Mouse (Mus musculus): ENCODE measurements around the gene Arl4a.

The Arl4a gene

DNA sequence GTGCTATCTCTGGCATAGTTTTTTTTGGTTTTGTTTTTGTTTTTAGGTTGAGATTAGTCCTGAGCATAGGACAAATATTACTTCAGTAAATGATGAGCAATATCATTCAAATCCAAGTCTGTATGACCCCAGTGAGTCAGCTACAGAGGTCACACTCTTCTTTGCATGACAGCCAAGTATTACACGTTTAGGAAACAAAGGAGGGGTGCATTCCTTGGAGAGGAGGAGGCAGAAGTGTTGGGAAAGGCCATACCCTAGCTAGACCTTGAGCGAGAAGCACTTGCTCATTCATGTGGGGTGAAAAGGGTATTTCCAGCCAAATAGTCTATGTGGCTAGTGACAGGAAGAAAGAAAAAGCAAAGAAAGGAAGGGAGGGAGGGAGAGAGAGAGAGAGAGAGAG lies 28.0 kb downstream of the Arl4a start:
- DNase-seq (ENCODE audit: low read depth, low spot score): no peak

DNA sequence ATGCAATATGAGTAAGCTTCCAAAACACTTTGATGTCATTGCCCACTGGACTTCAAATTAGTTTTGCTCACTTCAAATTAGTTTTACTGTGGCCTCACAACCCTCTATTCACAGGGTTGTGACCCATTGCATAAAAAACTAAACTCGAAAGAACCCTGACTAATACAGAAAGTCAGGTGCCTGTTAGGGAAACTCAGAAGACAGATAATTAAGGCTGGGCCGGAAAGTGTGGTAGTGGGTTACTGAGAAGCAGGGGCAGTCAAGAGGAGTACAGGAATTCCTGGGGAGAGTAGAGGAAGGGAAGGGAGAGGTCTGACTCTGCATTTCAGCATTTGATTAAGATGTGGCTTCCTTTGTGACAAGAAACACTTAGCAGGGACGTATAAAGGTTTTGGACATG lies 29.4 kb downstream of the Arl4a start:
- peak; percentile 27 for DNase-seq (ENCODE audit: low read depth, low spot score)

DNA sequence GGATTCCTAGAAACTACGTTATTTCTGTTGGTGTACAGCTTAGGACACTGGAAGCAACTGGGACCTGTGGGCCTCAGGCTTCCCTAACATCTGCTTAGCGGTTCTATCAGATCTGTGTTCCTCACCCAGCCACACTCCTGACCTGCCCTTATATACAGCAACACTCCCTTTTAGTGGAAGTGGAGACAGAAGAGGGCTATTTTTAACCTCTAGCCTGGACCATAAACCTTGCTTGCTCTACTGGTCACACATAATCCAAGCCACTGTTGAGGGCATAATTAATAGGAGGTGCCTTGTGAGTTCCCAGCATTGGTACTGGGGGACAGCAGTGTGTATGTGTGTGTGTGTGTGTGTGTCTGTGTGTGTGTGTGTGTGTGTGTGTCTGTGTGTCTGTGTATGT lies 33.1 kb downstream of the Arl4a start:
- no peak for DNase-seq (ENCODE audit: low read depth, low spot score)

DNA sequence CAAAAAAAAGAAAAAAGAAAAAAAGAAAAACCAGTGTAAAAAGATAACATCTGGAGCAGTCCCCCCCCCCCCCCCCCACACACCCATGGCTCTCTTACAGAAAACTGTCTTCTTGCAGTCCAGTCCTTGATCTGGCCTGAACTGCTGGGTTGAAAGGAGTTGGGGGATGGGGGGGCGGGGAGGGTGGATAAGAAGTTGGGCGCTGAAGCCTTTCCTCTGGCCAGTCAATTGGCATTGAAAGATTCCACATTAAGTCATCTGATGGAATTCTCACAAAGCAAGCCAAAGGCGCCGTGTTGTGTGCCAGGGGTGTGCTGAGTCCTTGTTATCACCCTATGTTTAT lies 39.0 kb downstream of the Arl4a start:
- DNase-seq (ENCODE audit: low read depth, low spot score): no peak

DNA sequence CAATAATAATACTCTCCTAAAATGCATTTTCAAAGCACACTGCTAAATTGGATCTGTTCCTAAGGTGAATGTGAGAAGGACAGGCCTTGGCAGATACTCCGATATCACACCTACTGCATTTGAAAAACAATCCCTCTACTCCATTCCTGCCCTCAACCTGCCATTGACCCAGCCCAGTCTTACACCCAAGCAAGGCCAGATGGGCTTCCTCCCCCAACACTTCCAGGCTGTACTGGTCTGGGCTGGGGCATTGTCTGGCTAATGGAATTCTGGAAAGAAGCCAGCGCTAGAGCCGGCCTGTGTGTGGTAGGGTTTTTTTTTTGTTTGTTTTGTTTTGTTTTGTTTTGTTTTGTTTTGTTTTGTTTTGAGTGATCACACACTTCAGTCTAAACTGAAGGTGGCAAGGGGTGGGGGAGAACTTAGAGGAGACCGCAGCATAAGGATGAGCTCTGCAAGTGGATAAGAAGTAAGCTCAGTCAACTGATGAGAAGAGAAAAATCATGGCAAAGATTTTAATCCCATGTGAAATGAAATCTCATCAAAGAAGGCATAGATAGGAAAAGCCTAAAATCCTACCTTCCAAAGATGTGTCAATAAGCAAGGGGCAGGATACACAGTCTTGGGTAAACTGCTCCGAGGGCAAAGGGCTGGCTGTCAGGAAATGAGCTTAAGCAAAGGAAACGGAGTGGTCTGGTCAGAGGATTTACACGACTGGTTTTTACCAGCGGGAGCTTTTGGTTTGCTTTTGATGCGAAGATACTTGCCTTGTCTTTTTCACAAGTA lies 39.6 kb downstream of the Arl4a start:
- DNase-seq (ENCODE audit: low read depth, low spot score): no peak

DNA sequence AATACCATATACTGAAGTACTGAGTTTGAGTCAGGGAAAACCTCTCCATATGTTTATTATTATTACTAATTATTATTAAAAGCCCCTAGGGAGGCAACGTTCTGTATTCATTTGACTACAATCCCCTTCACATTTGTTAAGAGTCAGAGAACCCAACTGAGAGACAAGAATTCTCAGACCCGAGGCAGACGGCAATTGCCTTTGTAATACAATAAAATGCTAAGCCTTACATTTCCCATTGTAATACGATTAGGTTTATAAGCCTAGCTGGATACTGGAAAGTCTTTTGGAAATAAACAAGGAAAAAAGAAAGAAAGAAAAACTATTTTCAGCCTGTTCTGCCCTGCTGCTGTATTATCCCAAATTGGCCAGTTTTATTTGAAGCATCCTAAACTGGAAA lies 40.2 kb downstream of the Arl4a start:
- no peak for DNase-seq (ENCODE audit: low read depth, low spot score)

DNA sequence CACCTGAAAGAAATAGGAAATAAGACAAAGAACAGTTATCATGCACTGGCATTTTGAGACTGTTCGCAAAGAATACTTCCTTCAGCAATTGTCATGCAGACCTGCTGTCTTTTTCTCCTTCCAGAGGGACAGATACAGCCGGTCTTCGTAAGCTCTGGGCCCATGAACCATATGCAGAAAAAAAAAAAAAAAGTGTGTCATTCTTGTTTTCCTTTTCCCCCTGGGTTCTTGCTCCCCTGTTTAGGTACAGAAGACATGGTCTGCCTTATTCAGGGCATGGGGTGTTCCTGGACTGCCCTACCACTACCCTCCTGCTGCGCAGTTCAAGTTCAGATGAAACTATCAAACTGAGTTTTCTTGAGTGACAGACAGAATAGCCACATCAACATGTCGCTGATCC lies 41.8 kb downstream of the Arl4a start:
- no peak for DNase-seq (ENCODE audit: low read depth, low spot score)

DNA sequence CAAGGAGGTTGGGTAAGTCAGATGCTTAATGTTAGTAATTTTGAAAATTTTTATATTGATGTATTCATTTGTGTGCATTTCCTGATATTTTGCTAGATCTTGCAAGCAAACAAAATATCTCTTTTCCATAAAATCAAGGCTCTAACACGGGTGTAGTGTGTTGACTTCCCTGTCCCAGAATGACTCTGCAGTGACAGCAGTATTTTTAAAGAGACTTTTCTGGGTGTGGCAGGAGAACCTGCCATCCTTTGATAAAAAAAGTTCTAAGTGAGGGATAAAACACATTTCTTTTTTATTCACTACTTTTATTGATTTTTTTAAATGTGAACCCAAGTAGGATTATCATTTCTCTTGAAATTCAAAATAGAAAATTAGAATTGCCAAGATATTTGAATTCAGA lies 42.2 kb downstream of the Arl4a start:
- no peak for DNase-seq (ENCODE audit: low read depth, low spot score)

DNA sequence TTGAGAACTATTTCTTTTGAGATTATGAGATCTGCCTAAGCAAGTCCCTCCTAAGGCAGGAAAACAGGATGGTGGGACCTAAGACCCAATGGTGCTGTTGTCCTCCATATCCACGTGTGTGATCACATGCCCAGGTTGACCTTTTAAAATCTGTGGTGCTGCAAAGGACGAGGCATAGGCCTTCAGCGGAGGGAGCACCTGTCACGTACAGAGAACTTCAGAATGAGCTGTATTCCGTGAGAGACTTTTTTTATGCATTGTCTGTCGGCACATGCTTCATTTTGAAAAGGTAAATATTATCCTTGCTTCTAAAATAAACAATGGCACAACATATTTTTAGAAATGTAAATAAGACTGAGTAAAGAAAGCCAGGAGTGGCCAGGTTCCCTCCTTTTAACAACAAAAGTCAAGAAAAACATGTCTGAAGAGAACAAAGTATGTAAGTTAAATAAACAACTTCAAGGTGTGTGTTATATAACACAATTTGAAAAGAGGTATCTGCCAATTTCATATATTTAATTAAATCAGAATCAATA lies 45.0 kb downstream of the Arl4a start:
- DNase-seq (ENCODE audit: low read depth, low spot score): no peak

DNA sequence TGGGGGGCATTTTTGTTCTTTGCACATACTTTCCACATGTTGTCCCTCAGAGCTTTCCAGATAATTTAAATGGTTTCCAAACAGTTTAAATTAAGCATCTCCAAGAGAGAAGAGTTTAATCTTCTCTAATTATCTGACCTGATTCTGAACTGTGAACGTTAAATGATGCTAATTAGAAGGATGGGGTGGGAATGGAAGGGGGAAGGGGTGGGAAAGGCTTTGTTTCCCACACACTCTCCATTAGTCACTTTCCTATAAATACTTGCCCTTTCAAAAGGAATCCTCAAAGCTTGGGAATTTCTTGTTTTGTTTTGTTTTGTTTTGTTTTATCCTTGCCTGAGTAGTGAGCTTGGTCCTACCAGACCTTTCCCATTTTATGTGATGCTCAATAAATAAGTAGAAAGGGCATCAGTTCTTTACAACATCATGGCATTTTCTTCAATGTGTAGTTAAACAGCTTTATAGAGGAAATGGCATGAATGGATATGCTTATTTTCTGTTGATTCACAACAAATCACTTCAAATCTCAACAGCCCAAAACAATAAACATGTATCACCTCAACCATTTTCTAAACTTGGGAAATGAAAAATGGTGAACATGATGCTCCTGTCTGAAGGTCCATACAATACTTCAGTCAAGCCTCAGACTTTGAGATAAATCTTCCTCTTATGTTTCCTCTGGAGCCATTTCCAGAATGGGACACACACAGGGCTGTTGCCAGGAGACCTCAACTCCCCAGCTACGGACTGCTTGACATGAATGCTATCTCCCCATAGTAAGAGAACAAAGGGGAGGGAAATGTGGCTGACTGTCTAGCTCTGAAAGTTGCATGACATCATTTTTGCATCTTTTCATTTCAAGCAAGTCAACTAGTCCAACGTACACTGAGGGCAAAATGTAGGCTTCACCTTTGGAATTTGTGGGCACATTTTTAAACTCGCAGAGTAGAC lies 46.7 kb downstream of the Arl4a start:
- no peak for DNase-seq (ENCODE audit: low read depth, low spot score)

DNA sequence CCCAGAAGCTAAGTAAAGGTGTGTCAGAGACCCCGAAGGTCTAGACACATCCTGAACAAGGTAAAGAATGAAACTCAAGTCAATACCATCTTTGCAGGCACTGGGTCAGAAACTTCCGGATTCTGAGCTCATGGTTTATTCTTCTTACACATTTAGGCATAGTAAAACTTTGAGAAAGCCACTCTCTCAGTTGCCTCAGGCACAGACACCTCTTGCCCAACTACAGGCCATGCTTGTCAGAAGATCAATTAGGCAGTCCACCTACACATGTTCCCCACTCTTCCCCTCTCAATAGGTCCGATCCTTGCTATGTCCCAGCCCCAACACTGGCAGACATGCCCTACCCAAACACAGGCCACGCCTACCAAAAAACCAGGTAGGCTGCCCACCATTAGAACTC lies 48.7 kb downstream of the Arl4a start:
- DNase-seq (ENCODE audit: low read depth, low spot score): no peak

DNA sequence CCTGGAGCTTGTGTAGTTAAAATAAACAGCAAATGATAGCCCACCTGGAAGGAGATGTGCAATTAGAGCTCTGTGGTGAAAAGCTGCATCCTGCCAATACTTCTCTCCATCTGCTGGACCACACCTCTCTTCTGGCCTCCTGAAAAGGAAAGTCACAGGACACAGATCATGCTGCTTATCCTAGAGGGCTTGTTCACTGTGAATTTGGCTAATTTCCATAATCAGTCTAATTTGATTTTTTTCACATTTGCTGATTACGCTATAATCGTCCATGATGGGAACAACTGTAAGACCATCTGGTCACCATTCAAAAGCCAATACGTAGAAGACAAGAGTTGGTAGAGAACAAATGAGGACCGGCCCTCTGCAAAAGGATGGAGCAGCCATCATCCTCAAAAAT lies 50.6 kb downstream of the Arl4a start:
- DNase-seq (ENCODE audit: low read depth, low spot score): no peak

DNA sequence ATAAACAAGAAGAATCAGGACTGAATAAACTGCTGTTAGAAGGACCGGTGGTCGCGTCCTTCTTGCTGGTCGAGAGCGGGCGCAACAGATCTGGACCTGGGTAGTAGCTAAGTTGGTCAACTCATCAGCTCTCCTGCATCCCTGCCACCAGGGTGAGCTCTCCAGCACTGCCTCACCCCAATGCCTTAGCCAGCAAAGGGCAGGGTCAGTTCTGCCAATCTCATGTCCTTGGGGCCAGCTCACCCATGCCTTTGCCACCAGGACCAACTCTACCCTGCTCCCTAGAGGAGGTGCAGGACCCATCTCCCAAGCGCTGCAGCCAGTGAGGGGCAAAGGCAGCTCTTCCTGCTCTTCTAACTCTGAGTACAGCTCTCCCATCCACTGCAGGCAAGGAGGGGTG lies 52.2 kb downstream of the Arl4a start:
- no peak for DNase-seq (ENCODE audit: low read depth, low spot score)

DNA sequence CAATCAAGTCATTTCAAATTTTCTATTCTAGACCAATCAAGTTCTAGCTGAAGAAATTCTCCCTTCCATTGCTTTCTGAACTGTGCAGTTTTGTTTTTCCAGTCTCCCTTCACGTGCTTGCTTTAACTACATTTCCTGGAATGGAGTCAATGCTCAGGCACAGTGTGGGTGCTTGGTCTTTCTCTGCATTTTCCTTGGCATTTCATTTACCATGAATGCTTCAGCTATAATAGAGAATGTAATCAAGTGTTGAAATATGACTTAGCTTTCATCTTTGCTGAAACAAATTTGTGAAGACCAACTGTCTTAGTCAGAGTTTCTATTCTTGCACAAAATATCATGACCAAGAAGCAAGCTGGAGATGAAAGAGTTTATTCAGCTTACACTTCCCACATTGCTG lies 58.0 kb downstream of the Arl4a start:
- DNase-seq (ENCODE audit: low read depth, low spot score): no peak

DNA sequence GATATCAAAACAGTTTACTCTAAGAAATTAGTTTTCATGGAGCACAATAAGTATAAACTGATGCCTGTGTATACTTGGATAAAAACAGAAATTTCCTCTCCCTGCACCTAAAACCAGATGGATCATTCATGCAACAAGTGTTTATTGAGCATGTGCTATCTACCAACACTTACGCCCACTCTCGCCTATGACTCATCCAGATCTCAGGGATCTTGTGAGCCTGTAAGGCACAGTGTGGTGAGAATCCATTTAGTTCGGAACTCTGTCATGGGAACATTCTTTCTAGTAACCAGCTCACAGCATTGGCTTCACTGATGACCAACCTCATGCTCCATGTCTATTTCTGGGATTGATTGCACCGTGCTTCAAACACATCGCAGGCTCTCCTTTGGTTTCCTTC lies 58.8 kb downstream of the Arl4a start:
- no peak for DNase-seq (ENCODE audit: low read depth, low spot score)

DNA sequence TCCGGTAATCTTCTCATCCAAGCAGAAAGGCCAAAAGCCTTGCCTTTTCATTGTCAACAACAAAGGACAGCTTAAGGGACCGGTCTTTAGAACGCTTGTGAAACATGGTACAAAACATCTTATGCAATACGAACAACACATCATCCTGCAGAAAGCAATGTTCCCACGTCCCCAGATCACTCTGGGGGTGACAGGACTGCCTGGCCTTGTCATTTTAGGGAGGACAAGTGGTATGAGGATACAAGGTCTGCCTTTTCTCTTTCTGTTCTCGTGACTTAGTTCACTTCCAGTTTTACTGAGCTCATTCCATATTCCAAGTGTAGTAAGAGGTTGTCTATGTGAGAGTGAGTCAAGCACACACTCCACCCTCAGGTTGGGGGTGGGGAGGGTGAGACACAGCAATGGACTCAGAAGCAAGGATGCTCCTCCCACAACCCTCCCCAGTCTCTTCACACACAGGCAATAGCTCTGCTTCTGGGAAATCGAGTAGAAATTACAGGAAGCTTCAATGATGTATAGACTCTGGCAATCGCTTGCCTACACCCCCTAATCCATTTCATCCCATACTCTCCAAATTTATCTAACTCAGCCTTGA lies 59.7 kb downstream of the Arl4a start:
- DNase-seq (ENCODE audit: low read depth, low spot score): no peak

DNA sequence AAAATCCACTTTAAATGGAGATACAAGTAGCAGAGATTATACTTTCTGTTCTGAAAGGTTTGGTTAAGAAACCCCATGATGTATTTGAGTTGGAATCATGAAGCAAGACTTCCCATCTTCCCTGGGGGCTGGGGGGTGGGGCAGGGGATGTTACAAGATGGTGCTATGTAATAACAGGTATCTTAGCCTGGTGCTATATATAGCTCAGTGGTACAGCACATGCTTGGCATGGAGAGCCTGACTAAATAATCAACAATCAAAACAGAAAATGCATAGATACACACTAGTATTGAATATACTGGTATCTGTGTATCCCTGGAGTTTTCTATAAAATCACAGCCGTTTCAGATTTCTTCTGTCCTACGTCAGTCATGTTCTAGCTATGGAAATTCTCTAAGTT lies 61.4 kb downstream of the Arl4a start:
- DNase-seq (ENCODE audit: low read depth, low spot score): no peak

DNA sequence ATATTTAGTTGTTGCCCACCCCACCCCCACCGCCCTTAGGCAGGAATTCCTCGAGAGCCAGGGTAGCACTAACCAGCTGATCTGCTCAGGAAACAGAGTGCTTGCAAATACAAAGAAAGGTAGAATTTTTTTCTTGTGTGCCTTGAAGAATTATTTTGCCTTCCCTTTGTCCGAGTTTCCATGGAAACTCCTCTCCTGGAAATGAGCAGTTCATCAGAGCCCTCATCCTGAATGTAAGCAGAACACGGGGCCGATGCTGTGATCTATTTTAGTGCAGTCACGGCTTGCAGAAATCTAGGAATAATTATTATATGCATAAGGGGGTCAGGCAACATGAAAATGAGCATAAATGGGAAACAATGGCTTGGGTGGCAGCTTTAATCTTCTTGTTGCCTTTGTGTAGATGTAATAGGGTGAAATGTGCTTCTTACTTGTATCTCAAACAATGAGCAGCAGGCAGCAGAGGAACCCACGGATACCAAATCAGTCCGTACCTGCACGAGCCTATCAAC lies 61.9 kb downstream of the Arl4a start:
- DNase-seq (ENCODE audit: low read depth, low spot score): no peak

DNA sequence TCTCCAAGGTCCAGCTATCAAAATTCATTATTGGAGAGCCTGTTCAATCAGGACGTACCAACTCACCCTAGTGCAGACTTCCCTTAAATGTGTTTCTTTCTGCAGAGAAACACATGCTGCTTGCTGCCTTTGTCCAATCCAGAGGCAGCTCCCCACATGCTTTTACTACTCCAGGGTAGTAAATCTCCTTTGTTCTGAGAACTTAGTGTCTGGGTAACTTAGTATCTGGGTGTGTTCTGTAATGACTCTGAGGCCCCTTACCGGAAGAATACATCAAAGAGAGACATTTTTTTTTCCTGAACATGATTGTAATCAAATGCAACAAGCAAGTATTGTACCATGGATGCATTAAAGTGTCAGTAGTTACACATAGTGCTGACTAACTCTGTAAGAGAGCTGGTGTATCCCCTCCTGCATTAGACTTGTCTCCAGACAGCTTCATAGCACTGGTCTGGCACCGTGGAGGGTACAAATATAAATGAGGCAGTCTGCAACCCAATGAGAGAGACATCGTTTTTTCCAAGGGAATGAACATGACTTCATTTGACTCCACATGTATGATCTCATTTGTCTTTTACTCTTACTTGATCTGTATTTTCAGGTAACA lies 62.7 kb downstream of the Arl4a start:
- DNase-seq (ENCODE audit: low read depth, low spot score): peak; percentile 12

DNA sequence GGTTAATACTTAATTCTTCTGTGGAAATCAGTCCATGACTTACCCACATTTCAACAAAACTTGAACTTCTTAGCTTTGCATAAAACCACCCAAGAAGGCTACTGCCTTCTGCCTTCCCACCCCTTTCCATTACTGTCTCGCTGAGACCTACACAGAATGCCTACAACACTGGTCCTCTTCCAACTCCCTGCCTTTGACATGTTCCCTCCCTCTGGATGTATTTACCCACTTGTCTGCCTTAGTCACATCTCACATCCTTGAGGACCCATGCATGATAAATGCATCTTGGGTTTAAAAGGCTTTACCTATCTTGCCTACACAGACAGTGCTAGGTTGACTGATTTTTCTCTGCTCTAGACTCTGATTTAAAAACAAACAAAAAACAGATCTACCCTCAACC lies 63.6 kb downstream of the Arl4a start:
- DNase-seq (ENCODE audit: low read depth, low spot score): no peak

DNA sequence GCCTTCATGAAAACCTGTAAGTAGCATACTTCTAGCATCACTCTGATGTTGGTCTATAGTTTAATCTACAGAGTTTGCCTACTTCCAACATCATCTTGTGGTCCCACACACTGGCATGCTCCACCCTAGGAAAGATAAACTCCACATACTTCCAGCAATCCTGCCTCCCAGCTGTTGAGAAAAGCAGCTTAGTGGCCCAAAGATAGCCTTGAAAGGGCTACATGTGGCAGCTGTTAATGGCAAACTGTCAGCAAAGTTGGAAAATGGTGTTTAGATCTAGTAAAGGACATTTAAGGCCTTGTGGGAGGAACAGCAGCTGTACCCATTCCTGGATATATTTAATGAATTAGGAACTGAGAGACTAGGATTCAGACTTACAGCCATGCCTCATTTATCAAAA lies 68.3 kb downstream of the Arl4a start:
- no peak for DNase-seq (ENCODE audit: low read depth, low spot score)

DNA sequence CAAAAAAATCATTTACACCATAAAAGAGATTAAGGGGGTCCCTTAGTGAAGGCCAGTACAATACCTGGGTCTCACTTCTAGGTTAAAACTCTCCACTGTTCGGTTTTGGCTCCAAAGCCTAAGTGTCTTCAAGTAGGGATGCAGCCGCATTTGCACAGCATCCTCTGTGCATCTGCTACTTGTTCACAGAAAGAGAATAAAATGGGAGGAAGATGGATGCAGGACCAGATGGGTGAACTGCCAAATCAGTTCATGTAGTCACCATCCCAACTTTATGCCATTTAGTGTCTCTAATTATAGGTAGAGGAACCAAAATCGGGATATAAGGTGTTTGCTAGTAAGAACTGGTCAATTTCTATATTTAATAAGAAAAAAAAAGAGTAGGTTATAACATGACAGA lies 69.7 kb downstream of the Arl4a start:
- DNase-seq (ENCODE audit: low read depth, low spot score): no peak

All from CD4-positive helper T cell, adult 2 months (primary cell).